Mouse (Mus musculus) forebrain, embryonic 15.5 days (tissue): ENCODE results near the gene Trim29. TPM values are rescaled to one million over a fixed set of nuclear protein-coding genes. Genes with fewer than 3 reads are reported as not detected.

ENCODE experiments used
- ATAC-seq: fragments of 200-750 bp; cut with Nextera tagmentation; replicated peaks from 2 replicates; pipeline ENCODE4 v1.8.0; 2017; ENCODE audit warnings: mild to moderate bottlenecking, moderate TSS enrichment, moderate library complexity
- H3K27ac ChIP-seq: fragments of 300-500 bp; sonication (generic); replicated peaks from 2 replicates; pipeline ENCODE4 v1.5.1; 2015; ENCODE audit warnings: mild to moderate bottlenecking, inconsistent platforms
- H3K27me3 ChIP-seq: fragments of 300-500 bp; sonication (generic); 2 replicates; pipeline ENCODE4 v1.6.1; 2015; ENCODE audit warnings: inconsistent platforms
- H3K36me3 ChIP-seq: fragments of 300-500 bp; sonication (generic); 2 replicates; pipeline ENCODE4 v1.6.1; 2015; ENCODE audit warnings: mild to moderate bottlenecking, inconsistent platforms
- H3K4me1 ChIP-seq: fragments of 300-500 bp; sonication (generic); 2 replicates; pipeline ENCODE4 v1.6.1; 2015; ENCODE audit warnings: inconsistent platforms
- H3K4me2 ChIP-seq: fragments of 300-500 bp; sonication (generic); replicated peaks from 2 replicates; pipeline ENCODE4 v1.6.1; 2015; ENCODE audit warnings: mild to moderate bottlenecking, inconsistent platforms
- H3K4me3 ChIP-seq: fragments of 300-500 bp; sonication (generic); 2 replicates; pipeline ENCODE4 v1.5.1; 2015; ENCODE audit warnings: mild to moderate bottlenecking, inconsistent platforms
- H3K9ac ChIP-seq: fragments of 300-500 bp; sonication (generic); replicated peaks from 2 replicates; pipeline ENCODE4 v1.6.1; 2015; ENCODE audit warnings: mild to moderate bottlenecking, inconsistent platforms
- H3K9me3 ChIP-seq: fragments of 300-500 bp; sonication (generic); 2 replicates; pipeline ENCODE4 v1.6.1; 2016; ENCODE audit warnings: inconsistent platforms
- WGBS: fragments of 180-500 bp; shearing (Covaris S2); methylation state at CpG from one replicate; pipeline ENCODE4 v1.1.7; 2015; ENCODE audit warnings: mixed read lengths; 5-methylcytosine and 5-hydroxymethylcytosine counted together
- polyA plus RNA-seq: library from polyadenylated mRNA; unstranded; fragments of >200 nt; fragmentation: Nextera tagmentation; extraction: Ambion mirVana; gene quantifications from 2 replicates; pipeline ENCODE4 v1.2.1, GENCODE M21; 2015

Gene Trim29
- polyA plus RNA-seq, result 0.06 TPM in 1 of 2 replicates, not detected in the other

- Histone ChIP-seq H3K9me3 (no peaks in the 10 kb centered on the region), H3K27ac (no peak within 1 kb of the TSS), H3K4me2 (no peak within 1 kb of the TSS), H3K4me3 (no peak within 1 kb of the TSS), H3K9ac (no peak within 1 kb of the TSS), H3K36me3 (no peaks in the 10 kb centered on the region), H3K27me3 (no peaks in the 10 kb centered on the region), H3K4me1 (no peaks in the 10 kb centered on the region)
- ATAC-seq, result no peak
- 74% methylated on average over 12 of the region's 12 CpGs for WGBS
Measured at GRCm38 (mm10) chr9:43310538-43310937, at the start of gene Trim29. Gene Trim29, plus strand, starts transcription at chr9:43310848.

- H3K27me3 ChIP-seq, result no peaks in the 10 kb centered on the region
- no peak overlapping the region for H3K9ac ChIP-seq
- H3K4me1 ChIP-seq, result peaks cover 5% of the 10 kb centered on the region; the same call in 1 of the 2 replicates
- no peak overlapping the region for H3K4me3 ChIP-seq
- no peaks in the 10 kb centered on the region for H3K36me3 ChIP-seq
- H3K27ac ChIP-seq, result no peak overlapping the region
- no peak overlapping the region for H3K4me2 ChIP-seq
- WGBS, result 70% methylated on average over 4 of the region's 4 CpGs
- ATAC-seq, result no peak
- H3K9me3 ChIP-seq, result no peaks in the 10 kb centered on the region
Measured at GRCm38 (mm10) chr9:43261124-43261907, 49.3 kb upstream of the Trim29 start.

- WGBS, result 63% methylated on average over 2 of the region's 2 CpGs
- Histone ChIP-seq H3K4me1 (peaks cover 5% of the 10 kb centered on the region; the same call in 1 of the 2 replicates), H3K27me3 (no peaks in the 10 kb centered on the region)
Measured at GRCm38 (mm10) chr9:43261941-43262340, 48.7 kb upstream of the Trim29 start.

GRCm38 (mm10) chr9:43262390-43262789, 48.3 kb upstream of the Trim29 start:
- Histone ChIP-seq H3K4me3 (no peak overlapping the region), H3K4me1 (peaks cover 5% of the 10 kb centered on the region; the same call in 1 of the 2 replicates), H3K4me2 (no peak overlapping the region), H3K9me3 (no peaks in the 10 kb centered on the region), H3K36me3 (no peaks in the 10 kb centered on the region), H3K27me3 (no peaks in the 10 kb centered on the region), H3K9ac (no peak overlapping the region), H3K27ac (no peak overlapping the region)
- ATAC-seq, result no peak
- WGBS, result 68% methylated on average over 4 of the region's 4 CpGs

More at GRCm38 (mm10) chr9:43261941-43262340, 48.7 kb upstream of the Trim29 start:
- Histone ChIP-seq H3K9ac (no peak overlapping the region), H3K4me3 (no peak overlapping the region), H3K4me2 (no peak overlapping the region), H3K27ac (no peak overlapping the region), H3K36me3 (no peaks in the 10 kb centered on the region), H3K9me3 (no peaks in the 10 kb centered on the region)
- no peak for ATAC-seq

GRCm38 (mm10) chr9:43262811-43263550, 47.7 kb upstream of the Trim29 start:
- 55% methylated on average over 9 of the region's 9 CpGs for WGBS
- Histone ChIP-seq H3K4me1 (peaks cover 5% of the 10 kb centered on the region; the same call in 1 of the 2 replicates), H3K4me2 (no peak overlapping the region), H3K9ac (no peak overlapping the region), H3K36me3 (no peaks in the 10 kb centered on the region), H3K27ac (no peak overlapping the region), H3K27me3 (no peaks in the 10 kb centered on the region), H3K4me3 (no peak overlapping the region), H3K9me3 (no peaks in the 10 kb centered on the region)
- no peak for ATAC-seq

GRCm38 (mm10) chr9:43263946-43264451, 46.6 kb upstream of the Trim29 start:
- no peaks in the 10 kb centered on the region for H3K9me3 ChIP-seq
- no peak for ATAC-seq
- peaks cover 5% of the 10 kb centered on the region; the same call in 1 of the 2 replicates for H3K4me1 ChIP-seq
- H3K27ac ChIP-seq, result no peak overlapping the region
- no peak overlapping the region for H3K4me2 ChIP-seq
- no peak overlapping the region for H3K4me3 ChIP-seq
- H3K36me3 ChIP-seq, result no peaks in the 10 kb centered on the region
- WGBS, result 21% methylated on average over 11 of the region's 11 CpGs
- no peak overlapping the region for H3K9ac ChIP-seq
- H3K27me3 ChIP-seq, result no peaks in the 10 kb centered on the region

- Histone ChIP-seq H3K9me3 (no peaks in the 10 kb centered on the region), H3K4me2 (no peak overlapping the region), H3K27ac (no peak overlapping the region), H3K27me3 (no peaks in the 10 kb centered on the region), H3K4me3 (no peak overlapping the region), H3K4me1 (peaks cover 10% of the 10 kb centered on the region), H3K9ac (no peak overlapping the region), H3K36me3 (no peaks in the 10 kb centered on the region)
- ATAC-seq, result no peak
- 27% methylated on average over 9 of the region's 9 CpGs for WGBS
Measured at GRCm38 (mm10) chr9:43265194-43265593, 45.5 kb upstream of the Trim29 start.

GRCm38 (mm10) chr9:43267357-43267756, 43.3 kb upstream of the Trim29 start:
- H3K4me3 ChIP-seq, result no peak overlapping the region
- peaks cover 21% of the 10 kb centered on the region for H3K4me1 ChIP-seq
- H3K27ac ChIP-seq, result no peak overlapping the region
- peaks cover 19% of the 10 kb centered on the region for H3K27me3 ChIP-seq
- H3K36me3 ChIP-seq, result no peaks in the 10 kb centered on the region
- no peaks in the 10 kb centered on the region for H3K9me3 ChIP-seq
- 85% methylated on average over 8 of the region's 8 CpGs for WGBS
- ATAC-seq, result no peak
- H3K4me2 ChIP-seq, result no peak overlapping the region
- H3K9ac ChIP-seq, result no peak overlapping the region

- H3K27ac ChIP-seq, result no peak overlapping the region
- peak; percentile 67 for ATAC-seq
Measured at GRCm38 (mm10) chr9:43269166-43269565, 41.5 kb upstream of the Trim29 start.

GRCm38 (mm10) chr9:43270723-43271252, 39.9 kb upstream of the Trim29 start:
- Histone ChIP-seq H3K4me2 (peak overlapping the region; percentile 35), H3K4me1 (peaks cover 16% of the 10 kb centered on the region), H3K27me3 (peaks cover 20% of the 10 kb centered on the region), H3K4me3 (peak overlapping the region; percentile 18), H3K27ac (no peak overlapping the region), H3K36me3 (no peaks in the 10 kb centered on the region), H3K9ac (no peak overlapping the region; the same call in 1 of the 2 replicates), H3K9me3 (no peaks in the 10 kb centered on the region)
- peak; percentile 38; the same call in 1 of the 2 replicates for ATAC-seq
- 3% methylated on average over 17 of the region's 17 CpGs for WGBS

More at GRCm38 (mm10) chr9:43269166-43269565, 41.5 kb upstream of the Trim29 start:
- Histone ChIP-seq H3K4me3 (no peak overlapping the region), H3K36me3 (no peaks in the 10 kb centered on the region), H3K4me2 (no peak overlapping the region), H3K9me3 (no peaks in the 10 kb centered on the region), H3K9ac (no peak overlapping the region), H3K4me1 (peaks cover 16% of the 10 kb centered on the region), H3K27me3 (peaks cover 20% of the 10 kb centered on the region)
- 2% methylated on average over 8 of the region's 8 CpGs for WGBS

- H3K27me3 ChIP-seq, result peaks cover 20% of the 10 kb centered on the region
- WGBS, result 46% methylated on average over 14 of the region's 14 CpGs
Measured at GRCm38 (mm10) chr9:43271761-43272518, 38.7 kb upstream of the Trim29 start.

More at GRCm38 (mm10) chr9:43271761-43272518, 38.7 kb upstream of the Trim29 start:
- Histone ChIP-seq H3K9ac (no peak overlapping the region), H3K4me2 (no peak overlapping the region), H3K4me3 (no peak overlapping the region), H3K9me3 (no peaks in the 10 kb centered on the region), H3K4me1 (peaks cover 16% of the 10 kb centered on the region), H3K27ac (no peak overlapping the region), H3K36me3 (no peaks in the 10 kb centered on the region)
- no peak for ATAC-seq
